25 mouse cellular contexts compared by ENCODE assay signal in genomic region chr1:154251186-154251585, GRCm38 (mm10). TPM values are rescaled to one million over a fixed set of nuclear protein-coding genes. Genes with fewer than 3 reads are reported as not detected.
"Had no signal": no experiment of that assay in that cellular context is flagged by ENCODE, and none has a peak within 500 bp of the region (broad histone marks: within the 10 kb centered on the region; RNA-seq: fewer than 3 reads in every experiment).

No protein-coding gene starts in this region.

- H3K27me3 ChIP-seq: midbrain, embryonic 12.5 days; neural tube, embryonic 13.5 days; neural tube, embryonic 15.5 days; stomach, embryonic 15.5 days had no signal

- H3K9ac ChIP-seq: lung, embryonic 14.5 days; midbrain, embryonic 12.5 days; neural tube, embryonic 13.5 days; neural tube, embryonic 15.5 days; stomach, embryonic 15.5 days had no signal

- H3K4me1 ChIP-seq: midbrain, embryonic 10.5 days; midbrain, embryonic 12.5 days; neural tube, embryonic 13.5 days; neural tube, embryonic 15.5 days; stomach, embryonic 15.5 days had no signal

- H3K36me3 ChIP-seq: midbrain, embryonic 10.5 days; midbrain, embryonic 12.5 days; neural tube, embryonic 13.5 days; neural tube, embryonic 15.5 days; stomach, embryonic 15.5 days had no signal

- H3K27ac ChIP-seq: midbrain, embryonic 10.5 days; midbrain, embryonic 12.5 days; neural tube, embryonic 13.5 days; neural tube, embryonic 15.5 days; stomach, embryonic 15.5 days; stomach, postnatal 0 days had no signal

- ATAC-seq: midbrain, embryonic 16.5 days had no signal

- H3K4me2 ChIP-seq: lung, embryonic 14.5 days; midbrain, embryonic 12.5 days; neural tube, embryonic 13.5 days; neural tube, embryonic 15.5 days; stomach, embryonic 15.5 days had no signal

- DNase-seq: lung, adult 18-20 months; lung, embryonic 14.5 days; lung, postnatal 10 days; lung, postnatal 4 days; midbrain, embryonic 14.5 days; retina, postnatal 1 day; right cerebral cortex, adult 18-20 months; right cerebral cortex, postnatal 25 days; right cerebral cortex, postnatal 4 days; thymus, adult 2 months; thymus, postnatal 25 days; thymus, postnatal 4 days had no signal

- H3K4me3 ChIP-seq: midbrain, embryonic 10.5 days; midbrain, embryonic 12.5 days; myocyte; neural tube, embryonic 13.5 days; neural tube, embryonic 15.5 days; stomach, embryonic 15.5 days had no signal

- H3K9me3 ChIP-seq: midbrain, embryonic 10.5 days; midbrain, embryonic 12.5 days; neural tube, embryonic 13.5 days; neural tube, embryonic 15.5 days; stomach, embryonic 15.5 days had no signal

RNA-seq across cellular contexts. Expression of gene Zfp648, which starts 50.2 kb away (rescaled TPM):
- total RNA-seq: megakaryocyte, adult 5-6 weeks; megakaryocyte-erythroid progenitor cell, adult 5-6 weeks had no signal
- polyA plus RNA-seq: lung, embryonic 14.5 days; midbrain, embryonic 10.5 days; myocyte; spleen, adult 2 months; stomach, embryonic 15.5 days; testis, adult 2 months; thymus, adult 2 months; urinary bladder, adult 2 months had no signal
